10 mouse cellular contexts compared by ENCODE assay signal in the genomic region with DNA sequence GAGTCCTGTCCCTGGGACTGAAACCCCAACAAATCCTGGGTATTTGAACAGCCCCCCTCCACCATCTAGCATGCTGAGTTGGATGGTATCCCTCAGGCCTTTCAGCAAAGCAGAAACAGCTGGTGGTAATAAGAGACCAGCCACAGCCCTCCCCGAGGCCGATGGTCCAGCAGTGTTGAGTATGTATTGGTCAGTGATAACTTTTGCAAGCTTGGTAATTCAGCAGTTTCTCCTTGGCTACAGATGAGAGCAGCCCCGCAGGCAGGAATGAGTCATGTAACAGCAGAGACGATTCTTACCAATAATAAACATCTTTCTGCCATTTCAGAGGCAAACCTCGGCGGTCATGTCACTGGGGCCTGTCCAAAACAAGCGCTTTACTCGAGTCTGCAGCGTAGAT. TPM values are rescaled to one million over a fixed set of nuclear protein-coding genes. Genes with fewer than 3 reads are reported as not detected.
DNase-seq lines count a peak whose midpoint lies in the region; ATAC-seq and TF ChIP-seq lines count a peak whose summit lies in the region.
"Had no signal": no experiment of that assay in that cellular context is flagged by ENCODE, and none has a peak within 500 bp of the region (broad histone marks: within the 10 kb centered on the region; RNA-seq: fewer than 3 reads in every experiment).

No protein-coding gene starts in this region.

- H3K4me3 ChIP-seq in stomach, postnatal 0 days (ENCODE audit: low read depth, low read length): no peak overlapping the region

- WGBS in stomach, postnatal 0 days: 49% methylated on average over 9 of the region's 9 CpGs

- no peak overlapping the region for H3K4me2 ChIP-seq in stomach, postnatal 0 days (replicated peaks; ENCODE audit: low read depth)

- H3K27ac ChIP-seq in stomach, postnatal 0 days (replicated peaks): peak overlapping the region; percentile 45; the same call in 1 of the 2 replicates

- TF ChIP-seq EP300 in stomach, postnatal 0 days (optimal IDR thresholded peaks at IDR 0.05): no peak

- H3K36me3 ChIP-seq in stomach, postnatal 0 days (ENCODE audit: control insufficient read depth, insufficient read depth, low read length): no peaks in the 10 kb centered on the region; the same call in 1 of the 2 replicates

- peak; percentile 15; the same call in 1 of the 2 replicates for ATAC-seq in stomach, postnatal 0 days (ENCODE audit: low FRiP score, low TSS enrichment)
- no peak for ATAC-seq in megakaryocyte-erythroid progenitor cell, adult 5-6 weeks (replicated peaks; ENCODE audit: low FRiP score, low TSS enrichment, poor library complexity, severe bottlenecking)
- ATAC-seq: CD4-positive, CD25-positive, alpha-beta regulatory T cell, adult 4 months had no signal

- H3K4me1 ChIP-seq in stomach, postnatal 0 days (replicated peaks; ENCODE audit: control insufficient read depth, insufficient read depth): peaks cover 16% of the 10 kb centered on the region

- TF ChIP-seq CTCF in stomach, postnatal 0 days (IDR thresholded peaks at IDR 0.05; ENCODE audit: low read depth): peak; percentile 5; the same call in 1 of the 2 replicates

- no peak overlapping the region for H3K9ac ChIP-seq in stomach, postnatal 0 days (ENCODE audit: low read length)

- DNase-seq in gastrocnemius, adult 18-20 months (ENCODE audit: low spot score): peak; percentile 55
- no peak for DNase-seq in gastrocnemius, postnatal 36 days
- peak; percentile 44 for DNase-seq in urinary bladder, postnatal 14 days (ENCODE audit: low spot score)
- DNase-seq in urinary bladder, postnatal 25 days (ENCODE audit: low spot score): no peak
- peak; percentile 41 for DNase-seq in gastrocnemius, postnatal 10 days
- DNase-seq in stomach, postnatal 0 days (ENCODE audit: low spot score): no peak
- DNase-seq in liver: no peak

- H3K9me3 ChIP-seq in stomach, postnatal 0 days (ENCODE audit: control insufficient read depth, low read length): no peaks in the 10 kb centered on the region
- H3K9me3 ChIP-seq: megakaryocyte, embryonic 14.5 days had no signal

- H3K27me3 ChIP-seq in stomach, postnatal 0 days (ENCODE audit: control insufficient read depth, insufficient read depth, low read length): no peaks in the 10 kb centered on the region
- H3K27me3 ChIP-seq: megakaryocyte, embryonic 14.5 days had no signal

- intact Hi-C loops in gastrocnemius, postnatal 36 days (cut with DNase I): no loop called here

RNA-seq across cellular contexts. Expression of a gene that starts 23.9 kb away (rescaled TPM):
- total RNA-seq in gastrocnemius, adult 18-20 months (2021): 100 to 1,000 TPM; 416 to 422 TPM
- 100 to 1,000 TPM; 499 to 554 TPM for total RNA-seq in gastrocnemius, postnatal 36 days (2021)
- total RNA-seq in gastrocnemius, postnatal 10 days (2021): 100 to 1,000 TPM; 576 to 632 TPM
- 341 and 344 TPM in 2 replicates for polyA plus RNA-seq in stomach, postnatal 0 days (2015; fragmentation: Nextera tagmentation; extraction: Ambion mirVana)
- 216 and 230 TPM in 2 replicates for total RNA-seq in megakaryocyte-erythroid progenitor cell, adult 5-6 weeks (2014; fragmentation: Nextera tagmentation)
- total RNA-seq in megakaryocyte-erythroid progenitor cell, adult 5-6 weeks (2017): 90.1 and 113 TPM in 2 replicates

Comparison
In these comparisons a context has a peak if more than half of its experiments do, and no peak if none do; other contexts are left out.
1. DNase-seq: peak in gastrocnemius, adult 18-20 months (single experiment), urinary bladder, postnatal 14 days (single experiment) and gastrocnemius, postnatal 10 days (single experiment); none in gastrocnemius, postnatal 36 days (0 of 2), urinary bladder, postnatal 25 days (single experiment), stomach, postnatal 0 days (single experiment) and liver (single experiment).